Comparison of ENCODE assay signal across 8 mouse cellular contexts in genomic region chr16:64851085-64851562, GRCm38 (mm10). TPM values are rescaled to one million over a fixed set of nuclear protein-coding genes. Genes with fewer than 3 reads are reported as not detected.
DNase-seq lines count a peak whose midpoint lies in the region; ATAC-seq lines count a peak whose summit lies in the region.

No protein-coding gene starts in this region.

- no peak for DNase-seq in kidney, postnatal 10 days
- peak; percentile 54 for DNase-seq in ZHBTc4 (ENCODE audit: low read depth, low spot score)
- DNase-seq in right cerebral cortex, postnatal 25 days: no peak
- no peak for DNase-seq in gastrocnemius, postnatal 25 days
- DNase-seq in cerebellum, adult 8-10 months: no peak

- peaks cover 15% of the 10 kb centered on the region for H3K36me3 ChIP-seq in kidney, embryonic 14.5 days (ENCODE audit: control insufficient read depth, insufficient read depth, low read length)
- H3K36me3 ChIP-seq in forebrain, embryonic 15.5 days: peaks cover 11% of the 10 kb centered on the region
- peaks cover 16% of the 10 kb centered on the region for H3K36me3 ChIP-seq in liver, embryonic 15.5 days (replicated peaks)

- no peaks in the 10 kb centered on the region for H3K9me3 ChIP-seq in kidney, embryonic 14.5 days (ENCODE audit: control insufficient read depth, low read length)
- H3K9me3 ChIP-seq in forebrain, embryonic 15.5 days: no peaks in the 10 kb centered on the region
- no peaks in the 10 kb centered on the region for H3K9me3 ChIP-seq in liver, embryonic 15.5 days (replicated peaks)

- H3K4me1 ChIP-seq in kidney, embryonic 14.5 days (ENCODE audit: control insufficient read depth, insufficient read depth, low read length): peaks cover 4% of the 10 kb centered on the region; the same call in 1 of the 2 replicates
- peaks cover 33% of the 10 kb centered on the region for H3K4me1 ChIP-seq in forebrain, embryonic 15.5 days
- H3K4me1 ChIP-seq in liver, embryonic 15.5 days (replicated peaks): peaks cover 22% of the 10 kb centered on the region

- H3K27ac ChIP-seq in kidney, embryonic 14.5 days (ENCODE audit: low read depth, low read length): peak overlapping the region; percentile 89
- peak overlapping the region; percentile 96 for H3K27ac ChIP-seq in forebrain, embryonic 15.5 days (replicated peaks)
- peak overlapping the region; percentile 93 for H3K27ac ChIP-seq in liver, embryonic 15.5 days (replicated peaks)

- peak overlapping the region; percentile 76 for H3K4me2 ChIP-seq in kidney, embryonic 14.5 days (replicated peaks; ENCODE audit: low read depth, low read length)
- H3K4me2 ChIP-seq in forebrain, embryonic 15.5 days (replicated peaks): peak overlapping the region; percentile 76
- peak overlapping the region; percentile 89 for H3K4me2 ChIP-seq in liver, embryonic 15.5 days

- peak overlapping the region; percentile 91 for H3K9ac ChIP-seq in kidney, embryonic 14.5 days (ENCODE audit: low read depth, low read length)
- H3K9ac ChIP-seq in forebrain, embryonic 15.5 days (replicated peaks): peak overlapping the region; percentile 74
- H3K9ac ChIP-seq in liver, embryonic 15.5 days: peak overlapping the region; percentile 90

- H3K4me3 ChIP-seq in kidney, embryonic 14.5 days (ENCODE audit: low read length): peak overlapping the region; percentile 94
- peak overlapping the region; percentile 78 for H3K4me3 ChIP-seq in forebrain, embryonic 15.5 days
- H3K4me3 ChIP-seq in liver, embryonic 15.5 days (replicated peaks): peak overlapping the region; percentile 82

- ATAC-seq in kidney, embryonic 14.5 days (ENCODE audit: low FRiP score, low TSS enrichment): peak; percentile 40
- ATAC-seq in forebrain, embryonic 15.5 days (replicated peaks): no peak
- peak; percentile 24 for ATAC-seq in liver, embryonic 15.5 days (ENCODE audit: insufficient read depth)

- no peaks in the 10 kb centered on the region for H3K27me3 ChIP-seq in kidney, embryonic 14.5 days (ENCODE audit: control insufficient read depth, insufficient read depth, low read length)
- no peaks in the 10 kb centered on the region for H3K27me3 ChIP-seq in forebrain, embryonic 15.5 days
- H3K27me3 ChIP-seq in liver, embryonic 15.5 days: no peaks in the 10 kb centered on the region

- under 1% methylated on average over 24 of the region's 45 CpGs for WGBS in kidney, embryonic 14.5 days
- WGBS in forebrain, embryonic 15.5 days: under 1% methylated on average over 43 of the region's 45 CpGs
- under 1% methylated on average over 45 of the region's 45 CpGs for WGBS in liver, embryonic 15.5 days (ENCODE audit: insufficient replicate concordance)

RNA-seq across cellular contexts. Expression of gene Zfp654, which starts 0.3 kb away (rescaled TPM):
- 5.0 and 8.6 TPM in 2 replicates for polyA plus RNA-seq in kidney, embryonic 14.5 days (2014; fragmentation: Nextera tagmentation; extraction: Ambion mirVana)
- 6.4 and 7.1 TPM in 2 replicates for polyA plus RNA-seq in forebrain, embryonic 15.5 days (2015; fragmentation: Nextera tagmentation; extraction: Ambion mirVana)
- polyA plus RNA-seq in liver, embryonic 15.5 days (2015; fragmentation: Nextera tagmentation; extraction: Ambion mirVana): 2.4 and 2.8 TPM in 2 replicates
- 1 to 10 TPM; 7.1 to 7.5 TPM for total RNA-seq in gastrocnemius, postnatal 25 days (2021)

RNA-seq across cellular contexts. Expression of gene Cggbp1, which starts 0.7 kb away (rescaled TPM):
- polyA plus RNA-seq in kidney, embryonic 14.5 days (2014; fragmentation: Nextera tagmentation; extraction: Ambion mirVana): 62.6 and 105 TPM in 2 replicates
- 78.9 and 84.0 TPM in 2 replicates for polyA plus RNA-seq in forebrain, embryonic 15.5 days (2015; fragmentation: Nextera tagmentation; extraction: Ambion mirVana)
- 22.9 and 23.0 TPM in 2 replicates for polyA plus RNA-seq in liver, embryonic 15.5 days (2015; fragmentation: Nextera tagmentation; extraction: Ambion mirVana)
- total RNA-seq in gastrocnemius, postnatal 25 days (2021): 10 to 100 TPM; 21.4 to 25.0 TPM
